ENCODE assay signal across 9 mouse cellular contexts in genomic region chr11:58193326-58193725, GRCm38 (mm10). TPM values are rescaled to one million over a fixed set of nuclear protein-coding genes. Genes with fewer than 3 reads are reported as not detected.
A peak's percentile ranks its signal among the peaks of the same experiment; 100 is the strongest.
DNase-seq lines count a peak whose midpoint lies in the region; ATAC-seq and TF ChIP-seq lines count a peak whose summit lies in the region.
"Had no signal": no experiment of that assay in that cellular context is flagged by ENCODE, and none has a peak within 500 bp of the region (broad histone marks: within the 10 kb centered on the region; RNA-seq: fewer than 3 reads in every experiment).

No protein-coding gene starts in this region.

- no peaks in the 10 kb centered on the region for H3K9me3 ChIP-seq in heart, embryonic 16.5 days (replicated peaks; ENCODE audit: control insufficient read depth, low read length)

- no peak for DNase-seq in kidney, adult 2 months
- no peak for DNase-seq in kidney, postnatal 25 days
- peak; percentile 53 for DNase-seq in cerebellum, adult 9-11 months
- no peak for DNase-seq in embryo, embryonic 10 days (ENCODE audit: low spot score)
- DNase-seq: lung, postnatal 36 days had no signal

- H3K4me3 ChIP-seq in kidney, adult 2 months (ENCODE audit: insufficient read depth, low read depth, low read length), result no peak overlapping the region
- H3K4me3 ChIP-seq in heart, embryonic 16.5 days (ENCODE audit: low read length), result no peak overlapping the region
- H3K4me3 ChIP-seq: erythroblast, embryonic 14.5 days had no signal

- H3K27ac ChIP-seq in kidney, adult 2 months (ENCODE audit: insufficient read depth, low read depth, low read length), result peak overlapping the region; percentile 6; the same call in 1 of the 2 replicates
- H3K27ac ChIP-seq in heart, embryonic 16.5 days (ENCODE audit: low read length), result peak overlapping the region; percentile 75

- peaks cover 4% of the 10 kb centered on the region; the same call in 1 of the 2 replicates for H3K4me1 ChIP-seq in kidney, adult 2 months (ENCODE audit: control insufficient read depth, insufficient read depth, low read length)
- H3K4me1 ChIP-seq in heart, embryonic 16.5 days (ENCODE audit: control insufficient read depth, insufficient read depth, low read length), result peaks cover 19% of the 10 kb centered on the region

- no peaks in the 10 kb centered on the region for H3K36me3 ChIP-seq in kidney, adult 2 months (ENCODE audit: control insufficient read depth, insufficient read depth, low read length)
- no peaks in the 10 kb centered on the region for H3K36me3 ChIP-seq in heart, embryonic 16.5 days (ENCODE audit: control insufficient read depth, insufficient read depth)

- H3K4me2 ChIP-seq in heart, embryonic 16.5 days (ENCODE audit: low read depth, low read length), result peak overlapping the region; percentile 22

- whole genome bisulfite sequencing in kidney, adult 2 months, result 52% methylated on average over 3 of the region's 3 CpGs
- WGBS in heart, embryonic 16.5 days, result 36% methylated on average over 3 of the region's 3 CpGs

- no peaks in the 10 kb centered on the region for H3K27me3 ChIP-seq in kidney, adult 2 months (replicated peaks; ENCODE audit: control insufficient read depth, insufficient read depth, low read length)
- no peaks in the 10 kb centered on the region for H3K27me3 ChIP-seq in heart, embryonic 16.5 days (ENCODE audit: control insufficient read depth, insufficient read depth, low read length)

- ATAC-seq in activated CD4-positive, CD25-positive, alpha-beta regulatory T cell, adult 4 months, result peak; percentile 32
- peak; percentile 86; the same call in 1 of the 2 replicates for ATAC-seq in heart, embryonic 16.5 days (replicated peaks; ENCODE audit: extremely low read depth, insufficient read depth, low FRiP score)
- ATAC-seq in monocyte, adult 5-6 weeks (replicated peaks; ENCODE audit: insufficient number of reproducible peaks, low FRiP score, low TSS enrichment, poor library complexity, severe bottlenecking), result no peak

- no peak overlapping the region for H3K9ac ChIP-seq in heart, embryonic 16.5 days (ENCODE audit: low read length)

- TF ChIP-seq CTCF in kidney, adult 2 months (conservative IDR thresholded peaks at IDR 0.05; ENCODE audit: insufficient read depth, insufficient read length, low read depth, low read length), result no peak

- no peak for TF ChIP-seq POLR2A in kidney, adult 2 months (IDR thresholded peaks at IDR 0.05; ENCODE audit: low read depth, low read length)

RNA-seq across cellular contexts. Expression of gene Igtp, which starts 6.0 kb away (rescaled TPM):
- polyA plus RNA-seq in kidney, adult 2 months (2012; rRNA removed), result 15.9 and 18.6 TPM in 2 replicates
- polyA plus RNA-seq in activated CD4-positive, CD25-positive, alpha-beta regulatory T cell, adult 4 months (2017; shearing (Covaris generic)), result 100 to 1,000 TPM; 396 to 413 TPM
- 8.2 and 12.3 TPM in 2 replicates for polyA plus RNA-seq in heart, embryonic 16.5 days (2015; fragmentation: Nextera tagmentation; extraction: Ambion mirVana)
- 18.7 to 31.1 TPM (median 19.5 TPM) in 3 replicates for total RNA-seq in monocyte, adult 5-6 weeks (2017)

RNA-seq across cellular contexts. Expression of gene Irgm2, which starts 6.1 kb away (rescaled TPM):
- 14.7 and 18.9 TPM in 2 replicates for polyA plus RNA-seq in kidney, adult 2 months (2012; rRNA removed)
- 10 to 100 TPM; 52.8 to 55.5 TPM for polyA plus RNA-seq in activated CD4-positive, CD25-positive, alpha-beta regulatory T cell, adult 4 months (2017; shearing (Covaris generic))
- polyA plus RNA-seq in heart, embryonic 16.5 days (2015; fragmentation: Nextera tagmentation; extraction: Ambion mirVana), result 4.2 and 6.4 TPM in 2 replicates
- 8.8 to 21.7 TPM (median 12.9 TPM) in 3 replicates for total RNA-seq in monocyte, adult 5-6 weeks (2017)

RNA-seq across cellular contexts. Expression of gene Mrpl22, which starts 21.9 kb away (rescaled TPM):
- polyA plus RNA-seq in kidney, adult 2 months (2012; rRNA removed), result 52.1 and 78.2 TPM in 2 replicates
- polyA plus RNA-seq in activated CD4-positive, CD25-positive, alpha-beta regulatory T cell, adult 4 months (2017; shearing (Covaris generic)), result 10 to 100 TPM; 63.7 to 66.7 TPM
- polyA plus RNA-seq in heart, embryonic 16.5 days (2015; fragmentation: Nextera tagmentation; extraction: Ambion mirVana), result 112 TPM in 2 replicates
- total RNA-seq in monocyte, adult 5-6 weeks (2017), result 19.8 to 46.1 TPM (median 30.4 TPM) in 3 replicates

RNA-seq across cellular contexts. Expression of gene Gemin5, which starts 25.0 kb away (rescaled TPM):
- 5.3 and 6.3 TPM in 2 replicates for polyA plus RNA-seq in kidney, adult 2 months (2012; rRNA removed)
- 1 to 10 TPM; 4.9 to 6.3 TPM for polyA plus RNA-seq in activated CD4-positive, CD25-positive, alpha-beta regulatory T cell, adult 4 months (2017; shearing (Covaris generic))
- 11.5 and 12.4 TPM in 2 replicates for polyA plus RNA-seq in heart, embryonic 16.5 days (2015; fragmentation: Nextera tagmentation; extraction: Ambion mirVana)
- 7.1 to 12.0 TPM (median 7.2 TPM) in 3 replicates for total RNA-seq in monocyte, adult 5-6 weeks (2017)

Comparison
In these comparisons a context has a peak if more than half of its experiments do, and no peak if none do; other contexts are left out.
1. RNA of gene Igtp, which starts 6.0 kb away (polyA plus RNA-seq): 396 to 413 TPM in activated CD4-positive, CD25-positive, alpha-beta regulatory T cell, adult 4 months; 15.9 to 18.6 TPM in kidney, adult 2 months and 8.2 to 12.3 TPM in heart, embryonic 16.5 days; every median in the first group is over 10 times any median in the second.